Mouse (Mus musculus) retina, embryonic 14.5 days (tissue): ENCODE measurements around the gene Mosmo.
"Not testable (repeated sequence)": the region's sequence is repeated elsewhere in the genome, so short reads cannot be mapped to it uniquely, and the experiment has no call there.

Experiments
- DNase-seq: peaks from one replicate; pipeline ENCODE4 v3.0.0-alpha.2; 2015; ENCODE audit warnings: low spot score

The Mosmo gene

DNA sequence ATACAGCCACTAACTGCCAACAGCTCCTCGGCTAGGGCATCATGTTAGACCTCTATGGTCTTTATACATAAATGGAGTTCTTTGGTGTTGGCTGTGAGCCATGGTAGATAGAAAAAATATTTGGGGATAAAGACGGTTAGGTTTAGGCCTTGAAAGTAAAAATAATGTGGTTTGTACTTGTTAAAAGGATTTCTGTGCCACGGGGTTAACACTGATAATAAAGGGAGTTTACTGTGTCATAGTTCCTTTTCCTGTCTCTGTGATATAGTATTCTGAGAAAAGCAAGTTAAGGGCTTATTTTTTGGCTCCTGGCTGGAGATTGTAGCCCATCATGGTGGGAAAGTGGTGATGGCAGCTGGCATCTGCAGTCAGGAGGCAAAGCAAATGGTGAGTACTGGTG, 26.5 kb downstream of the Mosmo start:
- no peak for DNase-seq

DNA sequence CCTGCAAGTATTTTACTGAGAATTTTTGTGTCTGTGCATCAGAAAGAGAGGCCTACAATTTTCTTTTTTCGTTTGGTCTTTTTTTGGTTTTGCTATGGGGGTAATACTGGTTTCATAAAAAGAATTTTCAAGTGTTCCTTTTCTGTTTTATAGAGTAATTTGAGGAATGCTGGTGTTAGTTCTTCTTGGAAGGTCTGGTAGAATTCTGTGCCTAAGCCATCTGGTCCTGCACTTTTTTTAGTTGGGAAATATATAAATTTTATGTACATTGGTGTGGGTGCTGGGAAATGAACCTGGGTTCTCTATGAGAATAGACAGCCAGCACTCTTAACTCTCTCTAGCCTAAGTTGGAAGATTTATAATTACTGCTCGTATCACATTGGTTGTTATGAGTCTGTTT, 34.7 kb downstream of the Mosmo start:
- no peak for DNase-seq

DNA sequence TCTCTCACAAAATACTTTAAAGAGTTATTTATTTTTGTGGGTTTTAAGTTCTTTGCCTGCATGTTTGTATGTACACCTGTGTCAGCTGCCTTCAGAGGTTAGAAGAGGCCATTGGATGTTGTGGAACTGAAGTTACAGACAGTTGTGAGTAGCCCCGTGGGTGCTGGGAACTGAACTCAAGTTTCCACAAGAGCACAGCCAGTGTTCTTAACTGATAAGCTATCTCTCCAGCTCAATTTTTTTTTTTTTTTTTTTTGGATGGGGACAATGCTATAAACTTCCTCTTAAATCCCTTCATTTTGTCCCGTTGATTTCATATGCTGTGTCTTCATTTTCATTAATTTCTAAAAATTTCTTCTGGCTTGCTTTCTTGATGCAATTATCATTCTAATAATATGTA, 35.8 kb downstream of the Mosmo start:
- no peak for DNase-seq

DNA sequence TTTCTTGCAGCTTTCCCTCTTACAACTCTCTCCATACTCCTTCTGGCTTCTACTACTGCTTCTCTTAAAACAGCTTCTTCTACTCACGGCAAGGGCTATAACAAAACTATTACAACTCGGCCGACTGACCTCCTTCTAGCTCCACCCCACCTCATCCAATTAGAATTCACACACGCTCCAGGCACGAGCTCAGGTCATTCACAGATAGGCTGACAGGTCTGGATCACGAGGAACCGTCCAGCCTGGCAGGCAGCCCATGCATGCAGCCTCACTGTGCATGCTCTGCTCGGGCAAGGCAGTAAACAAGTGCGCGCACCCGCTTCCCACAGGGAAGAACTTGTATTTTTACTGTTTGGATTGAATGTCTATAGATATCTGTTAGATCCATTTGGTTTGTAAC, 36.5 kb downstream of the Mosmo start:
- not testable (repeated sequence) for DNase-seq

DNA sequence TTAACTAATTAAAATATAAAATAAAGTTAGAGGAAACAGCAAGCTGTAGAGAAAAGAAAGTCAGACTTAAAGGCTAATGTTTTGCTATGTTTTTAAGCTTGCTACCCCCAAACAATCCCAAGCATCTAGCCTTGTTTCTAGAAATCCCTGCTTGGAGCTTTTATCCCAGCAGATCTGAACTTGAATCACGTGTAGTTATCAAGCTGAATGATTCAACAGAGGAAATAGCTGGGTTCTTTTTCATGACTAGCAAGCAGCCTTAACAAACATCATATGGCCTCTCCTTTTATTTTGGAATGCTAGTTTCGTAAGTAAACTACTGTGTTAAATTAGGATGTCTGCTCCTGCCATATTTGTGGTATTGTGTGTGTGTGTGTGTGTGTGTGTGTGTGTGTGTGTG, 39.8 kb downstream of the Mosmo start:
- no peak for DNase-seq

DNA sequence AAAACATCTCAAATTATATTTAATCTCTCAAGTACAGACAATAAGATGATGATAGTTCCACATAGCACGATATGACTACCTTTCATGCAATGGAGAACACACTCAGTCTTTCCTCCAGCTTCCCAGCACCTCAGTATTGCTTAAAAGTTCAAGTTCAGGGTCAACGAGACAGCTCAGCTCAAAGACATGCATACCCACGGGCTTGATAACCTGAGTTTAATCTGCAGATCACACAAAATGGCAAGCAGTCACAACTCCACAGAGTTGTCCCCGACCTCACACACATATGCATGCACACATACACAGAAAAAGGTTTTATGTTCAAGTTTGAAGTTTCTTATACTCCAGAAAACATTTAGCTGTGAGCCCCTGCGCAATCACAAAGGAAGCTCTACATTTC, 43.6 kb downstream of the Mosmo start:
- DNase-seq: no peak

DNA sequence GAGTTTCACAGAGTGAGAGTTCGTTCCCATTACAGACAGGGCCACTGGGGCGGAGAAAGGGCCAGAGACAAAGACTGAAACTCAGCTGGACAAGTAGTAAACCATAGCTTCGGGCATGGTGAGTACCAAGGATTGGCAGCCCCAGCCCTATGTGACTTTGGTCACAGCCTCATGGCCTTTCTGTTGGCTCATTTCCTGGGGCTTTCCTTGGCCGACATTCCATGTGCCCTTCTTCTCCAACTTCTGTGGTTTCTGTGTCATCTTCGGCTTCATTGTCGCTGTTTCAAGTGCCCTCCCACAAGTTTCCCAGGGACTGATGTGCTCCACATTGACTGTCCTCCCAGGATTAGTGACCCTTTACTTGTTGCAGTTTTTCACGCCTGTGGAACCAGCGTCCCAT, 44.0 kb downstream of the Mosmo start:
- DNase-seq: no peak

DNA sequence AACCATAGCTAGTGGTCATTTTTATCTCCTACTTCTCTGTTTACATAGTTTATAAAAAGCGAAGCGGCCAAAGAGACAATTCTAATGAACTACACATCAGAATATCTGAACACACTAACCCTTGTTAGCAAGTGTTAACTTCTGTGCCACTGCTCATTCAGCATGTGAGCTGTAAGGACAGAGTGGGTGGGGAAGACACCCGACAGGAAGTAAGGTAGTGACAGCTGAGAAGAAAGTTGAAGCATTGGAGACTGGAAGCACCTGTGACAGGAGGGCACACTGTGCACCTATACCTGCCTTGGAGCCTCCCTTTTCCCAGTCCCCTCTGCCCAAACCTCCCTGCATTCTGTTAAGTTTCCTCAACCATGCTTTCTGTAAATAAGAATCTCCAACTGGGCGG, 44.6 kb downstream of the Mosmo start:
- no peak for DNase-seq

DNA sequence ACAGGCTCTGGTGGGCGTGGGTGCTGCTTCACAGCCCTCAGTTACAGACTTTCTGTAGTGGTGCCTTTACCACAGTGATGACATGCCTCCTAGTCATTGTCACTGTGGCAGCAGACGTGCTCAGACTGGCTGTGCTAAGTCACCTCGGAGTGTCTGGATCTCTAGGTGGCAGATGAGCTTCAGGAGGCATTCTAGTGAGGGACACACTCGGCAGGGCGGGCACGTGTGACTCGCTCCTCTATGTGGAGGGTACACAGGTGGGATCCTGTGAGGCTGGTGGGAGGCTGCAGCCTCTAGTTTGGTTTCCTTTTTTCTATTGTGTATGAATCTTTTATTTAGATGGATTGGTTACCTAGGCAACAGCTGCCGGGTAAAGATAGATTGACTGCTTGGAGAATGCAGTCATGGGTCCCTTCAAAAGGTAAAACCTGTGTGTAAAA, 45.4 kb downstream of the Mosmo start:
- no peak for DNase-seq

DNA sequence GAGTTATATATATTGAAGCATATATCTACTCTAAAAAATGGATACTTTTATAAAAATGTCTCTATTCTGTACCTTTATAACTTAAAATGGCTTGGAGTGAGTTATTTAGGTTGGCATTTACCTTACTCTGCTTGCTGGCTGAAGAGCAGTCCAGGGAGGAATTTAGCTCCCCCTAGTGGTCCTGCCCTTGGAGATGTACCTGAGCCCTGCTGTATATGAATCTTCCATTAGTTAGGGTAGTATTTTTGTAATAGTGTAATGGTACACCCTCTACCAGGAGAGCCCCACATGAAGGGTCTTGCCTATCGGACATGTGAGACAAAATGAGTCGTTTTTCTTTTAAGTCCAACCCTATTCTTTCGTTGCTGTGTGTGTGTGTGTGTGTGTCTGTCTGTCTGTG, 50.2 kb downstream of the Mosmo start:
- DNase-seq: peak; percentile 56

DNA sequence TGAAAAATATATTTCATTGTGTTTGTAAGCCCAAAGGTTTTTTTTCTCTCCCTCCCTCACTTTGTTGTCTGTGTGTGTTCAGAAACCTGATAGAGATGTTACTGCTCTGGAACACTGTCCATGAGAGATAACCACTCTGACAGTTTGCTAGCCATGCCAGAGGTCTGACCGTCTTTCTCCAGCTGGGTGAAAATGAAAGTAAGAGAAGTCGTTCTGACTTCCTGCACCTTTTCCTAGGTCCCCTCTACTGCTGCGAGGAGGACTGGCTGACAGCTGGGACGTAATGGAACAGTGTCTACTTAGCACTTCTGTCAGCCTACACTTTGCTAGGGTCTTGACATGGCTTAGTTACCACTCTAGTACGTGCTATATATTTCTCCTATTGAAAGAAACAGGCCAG, 52.2 kb downstream of the Mosmo start:
- DNase-seq: no peak

DNA sequence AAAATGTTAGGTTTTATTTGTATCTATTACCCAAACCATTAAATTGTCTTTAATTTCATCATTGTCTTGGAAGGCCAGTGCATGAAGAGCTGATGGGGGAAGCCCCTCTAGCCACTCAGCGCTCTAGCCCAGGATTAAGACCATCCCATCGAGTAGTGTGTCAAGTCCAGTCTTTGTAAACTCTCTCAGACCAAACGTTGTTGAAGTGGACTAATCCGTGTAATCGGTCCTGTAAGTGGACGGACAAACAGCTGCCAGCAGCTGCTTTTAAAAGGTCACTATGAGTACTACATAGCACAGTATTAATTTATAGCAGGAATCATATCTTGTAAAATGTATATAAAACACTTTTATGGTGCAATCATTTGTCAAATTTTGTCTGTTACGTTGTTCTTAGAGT, 55.5 kb downstream of the Mosmo start:
- DNase-seq: no peak

DNA sequence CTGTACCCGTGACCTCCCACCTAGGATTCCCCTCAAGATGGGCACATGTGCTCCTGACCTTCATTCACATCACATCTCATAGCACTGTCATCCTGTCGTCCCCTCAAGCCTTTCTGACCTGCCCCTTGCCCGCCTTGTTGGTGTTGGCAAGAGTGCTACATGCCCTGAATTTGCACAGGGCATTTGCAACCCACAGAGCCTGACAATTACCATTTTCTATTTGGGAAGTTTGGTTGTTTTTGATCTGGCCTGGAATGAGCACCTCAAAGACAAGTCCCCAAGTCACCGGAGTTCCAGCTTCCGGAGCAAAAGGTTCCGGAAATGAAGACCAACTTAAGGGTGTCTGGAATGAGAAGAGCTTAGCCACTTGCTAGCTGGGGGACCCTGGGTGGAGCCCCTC, 61.6 kb downstream of the Mosmo start, which contains the start of gene Vwa3a:
Vwa3a (plus strand) TSS at position 301 of the 400 bp plus-strand sequence.
- no peak for DNase-seq

DNA sequence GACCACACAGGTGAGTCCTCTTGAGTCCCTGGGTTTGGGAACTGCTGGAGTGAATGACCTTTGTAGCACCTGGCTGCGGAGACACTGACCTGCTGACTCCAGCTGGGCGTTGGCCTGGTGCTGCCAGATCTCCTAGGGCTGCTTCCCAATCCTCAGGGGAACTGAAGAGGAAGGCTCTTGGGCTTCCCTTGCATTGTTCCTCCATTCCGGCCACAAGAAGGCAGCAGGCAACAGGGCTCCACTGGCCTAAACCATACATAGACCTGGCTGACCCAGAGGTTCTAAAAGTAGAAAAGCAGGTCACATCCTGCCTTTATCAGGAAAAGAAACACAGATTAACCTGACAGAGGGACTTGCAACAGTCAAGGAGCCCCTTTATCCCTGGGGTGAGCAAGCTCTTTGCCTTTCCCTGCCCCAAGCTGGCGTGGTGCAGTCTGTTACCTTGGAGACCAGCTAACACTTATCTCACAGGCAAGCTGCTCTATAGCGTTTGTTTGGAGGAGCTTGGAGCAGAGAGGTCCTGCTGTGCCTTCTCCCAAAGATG, 62.2 kb downstream of the Mosmo start:
- peak; percentile 37 for DNase-seq

DNA sequence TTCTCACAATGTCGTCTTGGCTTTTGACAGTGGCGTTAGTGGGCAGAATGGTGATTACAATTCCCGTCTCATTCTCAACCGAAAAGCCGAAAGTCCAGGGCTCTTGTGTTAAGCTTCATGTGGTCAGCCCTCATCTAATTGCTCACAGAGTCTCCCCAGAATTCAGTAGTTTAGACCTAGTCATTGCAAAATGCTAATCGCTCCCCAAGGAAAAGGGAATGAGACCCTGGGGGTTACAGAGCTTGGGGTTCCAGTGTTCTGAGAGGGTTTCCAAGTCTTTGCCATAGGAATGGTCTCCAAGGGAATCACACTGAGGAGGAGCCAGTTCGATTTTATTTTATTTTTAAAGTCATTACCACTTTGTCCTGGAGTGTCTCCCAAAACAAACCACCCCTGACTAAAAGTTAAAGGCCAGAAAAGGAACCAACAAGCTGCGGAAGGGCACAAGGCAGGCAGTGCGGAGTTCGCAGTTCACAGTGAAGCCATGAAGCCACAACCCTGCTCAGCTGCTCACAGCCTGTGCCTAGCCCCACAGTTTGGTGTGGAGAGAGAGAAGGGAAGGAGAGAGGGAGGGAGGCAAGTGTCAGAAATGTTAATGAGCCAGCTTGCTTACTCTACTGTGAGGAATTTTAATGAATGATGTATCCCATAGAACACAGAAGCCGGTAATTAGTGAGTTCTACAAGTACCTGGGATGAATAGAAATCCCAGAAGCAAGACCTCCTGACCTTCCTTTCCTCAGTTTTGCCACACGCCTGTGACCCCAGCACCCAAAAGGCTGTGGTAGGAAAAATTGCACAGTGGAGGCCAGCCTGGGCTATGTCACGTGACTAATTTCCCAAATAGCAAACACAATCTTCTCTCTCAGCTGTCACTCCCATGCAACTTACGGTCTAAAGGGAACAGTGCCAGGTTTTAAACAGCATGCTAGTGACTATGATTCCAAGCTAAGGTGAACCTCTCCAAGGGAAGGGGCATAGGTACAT, 66.2 kb downstream of the Mosmo start:
- DNase-seq: peak; percentile 8

DNA sequence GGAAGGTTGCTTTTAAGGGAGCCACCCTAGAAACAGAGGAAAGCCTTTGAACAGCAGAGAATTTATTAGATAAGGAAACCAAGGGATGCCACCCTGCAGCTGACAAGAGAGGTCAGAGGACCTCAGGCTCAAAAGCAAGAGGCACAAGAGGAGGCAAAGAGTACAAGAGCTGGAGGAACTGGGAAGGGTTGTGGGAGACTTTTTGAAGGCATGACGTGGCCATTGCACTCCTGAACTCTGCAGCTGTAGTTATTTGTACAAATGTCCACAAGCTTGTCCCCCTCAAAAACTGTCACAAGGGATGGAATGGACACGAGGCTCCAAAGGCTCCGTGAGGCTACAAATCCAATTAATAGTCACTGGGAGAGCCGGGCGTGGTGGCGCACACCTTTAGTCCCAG, 67.2 kb downstream of the Mosmo start:
- DNase-seq: no peak

DNA sequence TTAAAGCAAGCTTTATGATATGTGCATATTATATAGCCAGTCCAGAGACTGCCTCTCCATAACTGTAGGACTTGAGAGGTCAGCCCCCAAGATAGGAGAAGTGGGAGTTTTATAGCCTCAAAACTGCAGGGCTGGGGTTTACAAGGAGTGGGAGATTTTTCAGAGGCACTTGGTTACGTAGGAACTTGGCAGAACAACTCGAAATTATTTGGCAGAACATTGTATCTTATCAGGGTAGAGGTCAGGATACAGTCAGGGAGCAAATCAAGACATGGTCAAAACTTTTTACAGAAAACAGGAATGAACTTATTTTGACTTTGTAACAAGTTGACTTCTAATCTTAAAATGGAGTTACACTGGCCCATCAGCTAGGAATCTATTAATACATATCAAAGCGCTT, 68.6 kb downstream of the Mosmo start:
- no peak for DNase-seq

DNA sequence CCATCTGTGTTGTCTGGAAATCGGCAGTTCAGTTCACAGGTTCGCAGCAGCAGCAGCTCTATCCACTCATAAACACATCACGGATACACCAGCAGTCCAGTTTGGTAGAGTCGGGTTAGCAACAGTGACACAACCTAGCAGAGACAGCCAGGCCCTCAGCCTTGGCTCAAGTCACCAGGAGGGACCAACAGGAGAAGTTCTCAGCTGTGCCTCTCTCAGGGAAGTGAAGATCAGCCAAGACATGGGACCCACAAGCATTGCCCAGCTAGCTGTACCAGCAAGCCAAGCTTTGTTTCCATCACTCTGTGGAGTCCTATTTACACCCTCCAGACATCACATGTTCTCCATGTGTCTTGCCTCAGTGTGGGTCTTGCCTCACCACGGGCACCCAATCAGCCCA, 69.4 kb downstream of the Mosmo start:
- DNase-seq: no peak

DNA sequence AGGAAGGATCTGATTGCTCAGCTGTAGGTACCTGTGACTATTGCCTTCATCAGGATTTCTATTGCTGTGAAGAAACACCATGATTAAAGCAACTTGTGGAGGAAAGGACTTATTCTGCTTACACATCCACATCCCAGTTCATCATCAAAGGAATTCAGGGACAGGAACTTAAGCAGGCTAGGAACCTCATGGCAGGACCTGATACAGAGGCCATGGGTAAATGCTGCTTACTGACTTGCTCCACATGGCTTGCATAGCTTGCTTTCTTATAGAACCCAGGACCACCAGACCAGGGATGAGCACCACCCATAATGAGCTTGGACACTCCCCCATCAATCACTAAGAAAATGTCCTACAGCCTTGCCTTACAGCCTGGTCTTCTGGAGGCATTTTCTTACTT, 71.1 kb downstream of the Mosmo start:
- no peak for DNase-seq

DNA sequence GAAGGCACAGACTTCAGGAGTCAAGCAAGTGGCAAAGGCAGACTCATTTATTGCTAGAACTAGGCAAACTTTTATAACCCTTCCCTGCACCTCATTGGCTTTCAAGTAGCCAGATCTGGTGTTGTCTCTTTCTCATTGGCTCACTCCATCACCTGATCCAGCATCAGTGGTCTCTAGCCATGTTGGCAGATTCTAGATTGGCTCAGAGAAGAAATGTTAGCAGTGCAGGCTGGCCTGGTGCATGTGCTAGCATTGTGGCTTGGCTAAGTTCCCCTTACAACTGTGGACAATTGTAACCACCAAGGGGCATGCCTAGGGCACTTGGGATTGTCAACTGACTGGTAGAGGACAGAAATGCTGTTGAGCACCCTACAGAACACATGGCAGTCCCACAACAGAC, 73.9 kb downstream of the Mosmo start:
- no peak for DNase-seq

DNA sequence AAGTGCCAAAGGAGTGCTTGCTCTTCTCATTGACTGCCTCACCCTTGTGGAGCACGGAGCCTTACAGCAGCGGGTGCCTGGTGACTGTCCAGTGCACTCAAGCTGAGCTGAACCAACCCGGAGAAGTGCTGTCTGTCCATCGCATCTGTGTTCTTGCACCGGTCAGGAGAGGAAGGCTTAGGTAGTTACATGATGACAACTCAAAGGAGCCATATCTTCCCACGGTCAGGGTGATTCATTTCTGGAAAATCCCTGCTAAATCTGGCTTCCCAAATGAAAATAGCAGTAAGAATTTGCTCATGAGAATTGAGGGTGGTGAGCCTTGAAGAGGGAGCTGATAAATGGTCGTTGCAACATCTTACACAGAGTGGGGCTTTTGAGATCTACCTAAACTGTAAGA, 74.5 kb downstream of the Mosmo start:
- no peak for DNase-seq

DNA sequence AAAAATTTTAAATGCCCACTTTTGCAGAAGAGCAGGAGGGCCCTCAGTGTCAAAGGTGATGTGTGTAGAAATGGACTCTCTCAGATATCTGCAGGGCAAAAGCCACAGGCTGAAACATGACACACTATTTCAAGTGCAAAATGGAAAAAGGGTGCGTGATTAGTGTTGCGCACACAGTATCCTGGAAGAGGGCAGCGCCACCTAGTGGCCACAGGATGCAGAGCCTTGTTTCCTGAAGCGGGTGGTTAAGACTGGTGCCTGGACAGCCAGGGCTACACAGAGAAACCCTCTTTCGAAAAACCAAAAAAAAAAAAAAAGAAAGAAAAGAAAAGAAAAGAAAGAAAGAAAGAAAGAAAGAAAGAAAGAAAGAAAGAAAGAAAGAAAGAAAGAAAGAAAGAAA, 77.3 kb downstream of the Mosmo start:
- DNase-seq: peak; percentile 92

DNA sequence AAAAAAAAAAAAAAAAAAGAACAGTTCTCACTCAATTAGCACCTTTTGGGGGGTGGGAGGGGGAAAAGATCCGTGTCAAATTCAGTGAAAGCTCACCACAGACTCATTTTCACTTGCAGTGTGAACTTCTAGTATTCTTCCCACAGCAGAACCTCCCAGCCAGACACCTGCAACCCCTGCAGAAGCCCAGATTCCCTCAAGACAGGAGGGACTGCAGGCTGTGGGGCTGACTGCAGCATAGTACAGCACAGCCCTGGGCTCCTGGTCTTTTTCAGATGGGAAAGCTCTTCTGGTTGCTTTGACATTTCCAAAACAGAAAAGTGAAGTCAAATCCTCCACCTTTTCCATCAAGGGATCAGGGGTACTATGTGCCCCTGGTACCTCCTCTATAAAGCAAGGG, 90.0 kb downstream of the Mosmo start:
- DNase-seq: no peak

DNA sequence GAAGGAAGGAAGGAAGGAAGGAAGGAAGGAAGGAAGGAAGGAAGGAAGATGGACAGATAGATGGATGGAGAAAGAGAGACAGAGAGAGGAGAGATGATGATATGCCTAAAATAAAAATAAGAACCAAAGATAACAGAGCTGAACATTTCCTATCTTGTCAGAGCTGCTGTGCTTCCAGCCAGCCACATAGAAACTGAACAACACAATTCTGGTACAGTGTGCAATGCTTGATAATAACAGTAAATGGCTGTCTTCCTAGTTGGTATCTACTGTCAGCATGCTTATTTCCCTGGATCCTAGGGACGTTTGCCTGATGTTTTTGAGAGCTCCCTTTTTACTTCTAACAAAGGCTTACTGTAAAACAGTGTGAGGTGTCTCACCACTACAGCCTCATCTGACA, 94.0 kb downstream of the Mosmo start:
- DNase-seq: no peak
